Comparison of ENCODE assay signal across 9 mouse cellular contexts in genomic region chr2:164487115-164487527, GRCm38 (mm10). TPM values are rescaled to one million over a fixed set of nuclear protein-coding genes. Genes with fewer than 3 reads are reported as not detected.
DNase-seq lines count a peak whose midpoint lies in the region; ATAC-seq and TF ChIP-seq lines count a peak whose summit lies in the region.
"Had no signal": no experiment of that assay in that cellular context is flagged by ENCODE, and none has a peak within 500 bp of the region (broad histone marks: within the 10 kb centered on the region; RNA-seq: fewer than 3 reads in every experiment).

No protein-coding gene starts in this region.

- H3K27ac ChIP-seq in kidney, postnatal 0 days = peak overlapping the region; percentile 71; the same call in 1 of the 2 replicates
- H3K27ac ChIP-seq in embryonic facial prominence, embryonic 10.5 days (replicated peaks) = peak overlapping the region; percentile 75
- H3K27ac ChIP-seq in hindbrain, postnatal 0 days = peak overlapping the region; percentile 72; the same call in 1 of the 2 replicates
- no peak overlapping the region for H3K27ac ChIP-seq in midbrain, embryonic 16.5 days (ENCODE audit: low read length)

- no peaks in the 10 kb centered on the region for H3K9me3 ChIP-seq in kidney, postnatal 0 days (replicated peaks; ENCODE audit: low read length)
- H3K9me3 ChIP-seq in embryonic facial prominence, embryonic 10.5 days = no peaks in the 10 kb centered on the region
- H3K9me3 ChIP-seq in hindbrain, postnatal 0 days (ENCODE audit: low read length) = no peaks in the 10 kb centered on the region
- no peaks in the 10 kb centered on the region for H3K9me3 ChIP-seq in midbrain, embryonic 16.5 days (replicated peaks; ENCODE audit: control insufficient read depth, low read length, poor library complexity, severe bottlenecking)

- 0 out of 2 replicates have a peak, but pooled peaks cover 4% of the 10 kb centered on the region for H3K36me3 ChIP-seq in kidney, postnatal 0 days (ENCODE audit: insufficient read depth, low read length)
- H3K36me3 ChIP-seq in embryonic facial prominence, embryonic 10.5 days (replicated peaks) = peaks cover 6% of the 10 kb centered on the region; the same call in 1 of the 2 replicates
- H3K36me3 ChIP-seq in hindbrain, postnatal 0 days (ENCODE audit: insufficient read depth, low read length) = peaks cover 15% of the 10 kb centered on the region
- H3K36me3 ChIP-seq in midbrain, embryonic 16.5 days (ENCODE audit: control insufficient read depth, insufficient read depth, low read length) = no peaks in the 10 kb centered on the region; the same call in 1 of the 2 replicates

- H3K27me3 ChIP-seq in kidney, postnatal 0 days (ENCODE audit: insufficient read depth, low read length) = no peaks in the 10 kb centered on the region
- H3K27me3 ChIP-seq in embryonic facial prominence, embryonic 10.5 days (replicated peaks; ENCODE audit: low read depth, poor library complexity, severe bottlenecking) = peaks cover 77% of the 10 kb centered on the region
- H3K27me3 ChIP-seq in hindbrain, postnatal 0 days (ENCODE audit: insufficient read depth, low read length) = no peaks in the 10 kb centered on the region
- H3K27me3 ChIP-seq in midbrain, embryonic 16.5 days (ENCODE audit: control insufficient read depth, insufficient read depth, low read depth, low read length) = 0 out of 2 replicates have a peak, but pooled peaks cover 2% of the 10 kb centered on the region

- H3K4me2 ChIP-seq in kidney, postnatal 0 days (ENCODE audit: low read length) = peak overlapping the region; percentile 99
- peak overlapping the region; percentile 98 for H3K4me2 ChIP-seq in hindbrain, postnatal 0 days (ENCODE audit: low read depth, low read length)
- peak overlapping the region; percentile 98 for H3K4me2 ChIP-seq in midbrain, embryonic 16.5 days (ENCODE audit: low read length)

- peak overlapping the region; percentile 88 for H3K4me3 ChIP-seq in kidney, postnatal 0 days (replicated peaks; ENCODE audit: low read depth, low read length)
- H3K4me3 ChIP-seq in embryonic facial prominence, embryonic 10.5 days = peak overlapping the region; percentile 76
- peak overlapping the region; percentile 63 for H3K4me3 ChIP-seq in hindbrain, postnatal 0 days (ENCODE audit: low read length)
- H3K4me3 ChIP-seq in midbrain, embryonic 16.5 days (ENCODE audit: low read depth, low read length) = peak overlapping the region; percentile 74

- H3K4me1 ChIP-seq in kidney, postnatal 0 days (replicated peaks; ENCODE audit: insufficient read depth, low read length) = 0 out of 2 replicates have a peak, but pooled peaks cover 5% of the 10 kb centered on the region
- H3K4me1 ChIP-seq in embryonic facial prominence, embryonic 10.5 days = peaks cover 20% of the 10 kb centered on the region
- H3K4me1 ChIP-seq in hindbrain, postnatal 0 days (ENCODE audit: insufficient read depth, low read length) = no peaks in the 10 kb centered on the region
- peaks cover 6% of the 10 kb centered on the region; the same call in 1 of the 2 replicates for H3K4me1 ChIP-seq in midbrain, embryonic 16.5 days (ENCODE audit: control insufficient read depth, insufficient read depth, low read length)

- TF ChIP-seq CTCF in kidney, postnatal 0 days (IDR thresholded peaks at IDR 0.05; ENCODE audit: low read depth) = no peak
- TF ChIP-seq CTCF in hindbrain, postnatal 0 days (IDR thresholded peaks at IDR 0.05; ENCODE audit: low read depth) = no peak

- peak overlapping the region; percentile 81 for H3K9ac ChIP-seq in kidney, postnatal 0 days (ENCODE audit: low read depth, low read length)
- H3K9ac ChIP-seq in hindbrain, postnatal 0 days (replicated peaks; ENCODE audit: low read length) = peak overlapping the region; percentile 77
- peak overlapping the region; percentile 74 for H3K9ac ChIP-seq in midbrain, embryonic 16.5 days (ENCODE audit: low read depth, low read length)

- no peak; the same call in 1 of the 2 replicates for ATAC-seq in kidney, postnatal 0 days (replicated peaks; ENCODE audit: low FRiP score, low read depth)
- ATAC-seq in hindbrain, postnatal 0 days = peak; percentile 33; the same call in 1 of the 2 replicates
- peak; percentile 15; the same call in 1 of the 2 replicates for ATAC-seq in midbrain, embryonic 16.5 days
- no peak for ATAC-seq in erythroid progenitor cell, adult 5-6 weeks (replicated peaks; ENCODE audit: low FRiP score, poor library complexity, severe bottlenecking)

- no peak for DNase-seq in kidney, postnatal 0 days (ENCODE audit: low spot score)
- no peak for DNase-seq in kidney, postnatal 36 days
- DNase-seq in embryonic facial prominence, embryonic 10.5 days (ENCODE audit: low spot score) = no peak
- DNase-seq in hindbrain, postnatal 0 days (ENCODE audit: low spot score) = no peak
- DNase-seq in urinary bladder, adult 2 months (ENCODE audit: low spot score) = no peak
- DNase-seq in kidney, postnatal 14 days = no peak

- WGBS in kidney, postnatal 0 days = 12% methylated on average over 11 of the region's 11 CpGs
- 12% methylated on average over 11 of the region's 11 CpGs for WGBS in embryonic facial prominence, embryonic 10.5 days
- 15% methylated on average over 11 of the region's 11 CpGs for WGBS in hindbrain, postnatal 0 days
- WGBS in midbrain, embryonic 16.5 days = 12% methylated on average over 11 of the region's 11 CpGs

RNA-seq across cellular contexts. Expression of gene Dbndd2, which starts 1.2 kb away (rescaled TPM):
- polyA plus RNA-seq in kidney, postnatal 0 days (2015; fragmentation: Nextera tagmentation; extraction: Ambion mirVana) = 22.5 and 23.3 TPM in 2 replicates
- 1.8 TPM in 2 replicates for polyA plus RNA-seq in embryonic facial prominence, embryonic 10.5 days (2016; fragmentation: Nextera tagmentation; extraction: Ambion mirVana)
- total RNA-seq in hindbrain, postnatal 0 days (2014; rRNA removed) = 29.5 and 30.9 TPM in 2 replicates
- 37.2 and 38.0 TPM in 2 replicates for polyA plus RNA-seq in hindbrain, postnatal 0 days (2015; fragmentation: Nextera tagmentation; extraction: Ambion mirVana)
- polyA plus RNA-seq in midbrain, embryonic 16.5 days (2015; fragmentation: Nextera tagmentation; extraction: Ambion mirVana) = 16.6 and 17.8 TPM in 2 replicates
- polyA plus RNA-seq in urinary bladder, adult 2 months (2012; rRNA removed) = 124 and 133 TPM in 2 replicates
- 6.3 TPM in 1 of 2 replicates, not detected in the other for total RNA-seq in erythroid progenitor cell, adult 5-6 weeks (2015; ENCODE audit: low replicate concordance)
- total RNA-seq in erythroid progenitor cell, adult 5-6 weeks (2017; ENCODE audit: low replicate concordance) = 0.61 TPM in 1 of 2 replicates, not detected in the other

RNA-seq across cellular contexts. Expression of gene Pigt, which starts 10.2 kb away (rescaled TPM):
- 76.9 and 86.3 TPM in 2 replicates for polyA plus RNA-seq in kidney, postnatal 0 days (2015; fragmentation: Nextera tagmentation; extraction: Ambion mirVana)
- polyA plus RNA-seq in embryonic facial prominence, embryonic 10.5 days (2016; fragmentation: Nextera tagmentation; extraction: Ambion mirVana) = 34.8 and 38.1 TPM in 2 replicates
- 118 and 134 TPM in 2 replicates for total RNA-seq in hindbrain, postnatal 0 days (2014; rRNA removed)
- polyA plus RNA-seq in hindbrain, postnatal 0 days (2015; fragmentation: Nextera tagmentation; extraction: Ambion mirVana) = 102 and 116 TPM in 2 replicates
- 87.7 and 97.0 TPM in 2 replicates for polyA plus RNA-seq in midbrain, embryonic 16.5 days (2015; fragmentation: Nextera tagmentation; extraction: Ambion mirVana)
- polyA plus RNA-seq in urinary bladder, adult 2 months (2012; rRNA removed) = 55.9 and 71.5 TPM in 2 replicates
- 18.0 and 22.7 TPM in 2 replicates for total RNA-seq in erythroid progenitor cell, adult 5-6 weeks (2015; ENCODE audit: low replicate concordance)
- total RNA-seq in erythroid progenitor cell, adult 5-6 weeks (2017; ENCODE audit: low replicate concordance) = 7.7 and 26.9 TPM in 2 replicates

RNA-seq across cellular contexts. Expression of gene Trp53tg5, which starts 13.6 kb away (rescaled TPM):
- not detected in 2 replicates for polyA plus RNA-seq in kidney, postnatal 0 days (2015; fragmentation: Nextera tagmentation; extraction: Ambion mirVana)
- polyA plus RNA-seq in embryonic facial prominence, embryonic 10.5 days (2016; fragmentation: Nextera tagmentation; extraction: Ambion mirVana) = not detected in 2 replicates
- not detected in 2 replicates for total RNA-seq in hindbrain, postnatal 0 days (2014; rRNA removed)
- not detected in 2 replicates for polyA plus RNA-seq in hindbrain, postnatal 0 days (2015; fragmentation: Nextera tagmentation; extraction: Ambion mirVana)
- not detected in 2 replicates for polyA plus RNA-seq in midbrain, embryonic 16.5 days (2015; fragmentation: Nextera tagmentation; extraction: Ambion mirVana)
- not detected in 2 replicates for polyA plus RNA-seq in urinary bladder, adult 2 months (2012; rRNA removed)
- total RNA-seq in erythroid progenitor cell, adult 5-6 weeks (2015; ENCODE audit: low replicate concordance) = not detected in 2 replicates
- total RNA-seq in erythroid progenitor cell, adult 5-6 weeks (2017; ENCODE audit: low replicate concordance) = not detected in 2 replicates
- total RNA-seq: left cerebral cortex, adult 8-10 months had no signal

RNA-seq across cellular contexts. Expression of gene Gm20458, which starts 26.4 kb away (rescaled TPM):
- 22.8 and 23.3 TPM in 2 replicates for polyA plus RNA-seq in kidney, postnatal 0 days (2015; fragmentation: Nextera tagmentation; extraction: Ambion mirVana)
- polyA plus RNA-seq in embryonic facial prominence, embryonic 10.5 days (2016; fragmentation: Nextera tagmentation; extraction: Ambion mirVana) = 3.1 and 3.2 TPM in 2 replicates
- 34.4 and 36.9 TPM in 2 replicates for total RNA-seq in hindbrain, postnatal 0 days (2014; rRNA removed)
- 9.6 and 10.8 TPM in 2 replicates for polyA plus RNA-seq in hindbrain, postnatal 0 days (2015; fragmentation: Nextera tagmentation; extraction: Ambion mirVana)
- 7.5 and 8.2 TPM in 2 replicates for polyA plus RNA-seq in midbrain, embryonic 16.5 days (2015; fragmentation: Nextera tagmentation; extraction: Ambion mirVana)
- 3.0 and 4.4 TPM in 2 replicates for polyA plus RNA-seq in urinary bladder, adult 2 months (2012; rRNA removed)
- total RNA-seq in erythroid progenitor cell, adult 5-6 weeks (2015; ENCODE audit: low replicate concordance) = not detected in 2 replicates
- not detected in 2 replicates for total RNA-seq in erythroid progenitor cell, adult 5-6 weeks (2017; ENCODE audit: low replicate concordance)

RNA-seq across cellular contexts. Expression of gene Sys1, which starts 30.4 kb away (rescaled TPM):
- 83.0 and 83.1 TPM in 2 replicates for polyA plus RNA-seq in kidney, postnatal 0 days (2015; fragmentation: Nextera tagmentation; extraction: Ambion mirVana)
- 52.5 and 53.1 TPM in 2 replicates for polyA plus RNA-seq in embryonic facial prominence, embryonic 10.5 days (2016; fragmentation: Nextera tagmentation; extraction: Ambion mirVana)
- 165 and 315 TPM in 2 replicates for total RNA-seq in hindbrain, postnatal 0 days (2014; rRNA removed)
- polyA plus RNA-seq in hindbrain, postnatal 0 days (2015; fragmentation: Nextera tagmentation; extraction: Ambion mirVana) = 108 and 113 TPM in 2 replicates
- 86.7 and 90.0 TPM in 2 replicates for polyA plus RNA-seq in midbrain, embryonic 16.5 days (2015; fragmentation: Nextera tagmentation; extraction: Ambion mirVana)
- polyA plus RNA-seq in urinary bladder, adult 2 months (2012; rRNA removed) = 38.9 and 45.9 TPM in 2 replicates
- 8.8 and 10.8 TPM in 2 replicates for total RNA-seq in erythroid progenitor cell, adult 5-6 weeks (2015; ENCODE audit: low replicate concordance)
- total RNA-seq in erythroid progenitor cell, adult 5-6 weeks (2017; ENCODE audit: low replicate concordance) = 3.1 and 5.3 TPM in 2 replicates

Comparison
In these comparisons a context has a peak if more than half of its experiments do, and no peak if none do; other contexts are left out.
1. ATAC-seq: peak in hindbrain, postnatal 0 days (single experiment) and midbrain, embryonic 16.5 days (single experiment); none in kidney, postnatal 0 days (single experiment) and erythroid progenitor cell, adult 5-6 weeks (single experiment).
2. Peak in every context shown above with its lines, with median percentiles within 50 percentile points of each other: H3K4me2 ChIP-seq, H3K4me3 ChIP-seq and H3K9ac ChIP-seq.